Mouse (Mus musculus): Measurements from ENCODE around the gene Sez6l2. TPM values are rescaled to one million over a fixed set of nuclear protein-coding genes. Genes with fewer than 3 reads are reported as not detected.

Sez6l2 gene
- polyA plus RNA-seq, 1 experiment from 2014 or later: 85.0 TPM

GRCm38 (mm10) chr7:127014993-127015392 lies 64.6 kb downstream of the Sez6l2 start:
- Histone ChIP-seq H3K4me3 (ENCODE audit: low read depth, low read length) (no peak overlapping the region; the same call in 1 of the 2 replicates), H3K27ac (ENCODE audit: low read depth, low read length) (no peak overlapping the region), H3K4me1 (ENCODE audit: control insufficient read depth, insufficient read depth, low read length) (peaks cover 30% of the 10 kb centered on the region), H3K4me2 (ENCODE audit: low read depth, low read length) (peak overlapping the region; percentile 98; the same call in 1 of the 2 replicates), H3K9me3 (ENCODE audit: control insufficient read depth, low read length) (no peaks in the 10 kb centered on the region), H3K9ac (replicated peaks; ENCODE audit: low read depth, low read length) (no peak overlapping the region), H3K36me3 (ENCODE audit: control insufficient read depth, insufficient read depth, low read length) (peaks cover 2% of the 10 kb centered on the region; the same call in 1 of the 2 replicates), H3K27me3 (ENCODE audit: control insufficient read depth, insufficient read depth, low read length) (no peaks in the 10 kb centered on the region)
- ATAC-seq (ENCODE audit: low read depth): no peak
- WGBS: 95% methylated on average over 12 of the region's 12 CpGs

- Histone ChIP-seq H3K27ac (ENCODE audit: low read depth, low read length) (peak overlapping the region; percentile 94), H3K9me3 (ENCODE audit: control insufficient read depth, low read length) (no peaks in the 10 kb centered on the region), H3K4me3 (ENCODE audit: low read depth, low read length) (peak overlapping the region; percentile 70), H3K27me3 (ENCODE audit: control insufficient read depth, insufficient read depth, low read length) (no peaks in the 10 kb centered on the region), H3K36me3 (ENCODE audit: control insufficient read depth, insufficient read depth, low read length) (peaks cover 2% of the 10 kb centered on the region; the same call in 1 of the 2 replicates), H3K9ac (replicated peaks; ENCODE audit: low read depth, low read length) (peak overlapping the region; percentile 83), H3K4me2 (ENCODE audit: low read depth, low read length) (peak overlapping the region; percentile 98), H3K4me1 (ENCODE audit: control insufficient read depth, insufficient read depth, low read length) (peaks cover 40% of the 10 kb centered on the region)
- ATAC-seq (ENCODE audit: low read depth): peak; percentile 5; the same call in 1 of the 2 replicates
- 2% methylated on average over 10 of the region's 10 CpGs for WGBS
Measured at GRCm38 (mm10) chr7:127016081-127016480, 65.7 kb downstream of the Sez6l2 start.

GRCm38 (mm10) chr7:127016481-127016485 lies 65.9 kb downstream of the Sez6l2 start, which contains the start of gene Pagr1b:
Pagr1b (minus strand) TSS chr7:127016484.
- no peaks in the 10 kb centered on the region for H3K27me3 ChIP-seq (ENCODE audit: control insufficient read depth, insufficient read depth, low read length)
- peak within 1 kb of the TSS; percentile 83 for H3K9ac ChIP-seq (replicated peaks; ENCODE audit: low read depth, low read length)
- peak within 1 kb of the TSS; percentile 98 for H3K4me2 ChIP-seq (ENCODE audit: low read depth, low read length)
- H3K4me1 ChIP-seq (ENCODE audit: control insufficient read depth, insufficient read depth, low read length): peaks cover 42% of the 10 kb centered on the region
- H3K9me3 ChIP-seq (ENCODE audit: control insufficient read depth, low read length): no peaks in the 10 kb centered on the region
- H3K4me3 ChIP-seq (ENCODE audit: low read depth, low read length): peak within 1 kb of the TSS; percentile 70
- no peak for ATAC-seq (ENCODE audit: low read depth)
- H3K36me3 ChIP-seq (ENCODE audit: control insufficient read depth, insufficient read depth, low read length): peaks cover 2% of the 10 kb centered on the region; the same call in 1 of the 2 replicates
- peak within 1 kb of the TSS; percentile 94 for H3K27ac ChIP-seq (ENCODE audit: low read depth, low read length)

GRCm38 (mm10) chr7:127016486-127016938 lies 66.1 kb downstream of the Sez6l2 start:
- 0% methylated on average over 22 of the region's 22 CpGs for WGBS
- ATAC-seq (ENCODE audit: low read depth): peak; percentile 52
- peaks cover 44% of the 10 kb centered on the region for H3K4me1 ChIP-seq (ENCODE audit: control insufficient read depth, insufficient read depth, low read length)

GRCm38 (mm10) chr7:127016971-127017949 lies 66.9 kb downstream of the Sez6l2 start, which contains the start of gene Pagr1a:
Pagr1a (minus strand) TSS chr7:127017352.
- peak; percentile 84 for ATAC-seq (ENCODE audit: low read depth)
- peaks cover 46% of the 10 kb centered on the region for H3K4me1 ChIP-seq (ENCODE audit: control insufficient read depth, insufficient read depth, low read length)
- WGBS: 3% methylated on average over 39 of the region's 39 CpGs
- peak within 1 kb of the TSS; percentile 83 for H3K9ac ChIP-seq (replicated peaks; ENCODE audit: low read depth, low read length)
- H3K36me3 ChIP-seq (ENCODE audit: control insufficient read depth, insufficient read depth, low read length): peaks cover 4% of the 10 kb centered on the region; the same call in 1 of the 2 replicates
- no peaks in the 10 kb centered on the region for H3K27me3 ChIP-seq (ENCODE audit: control insufficient read depth, insufficient read depth, low read length)
- peak within 1 kb of the TSS; percentile 98 for H3K4me2 ChIP-seq (ENCODE audit: low read depth, low read length)
- H3K4me3 ChIP-seq (ENCODE audit: low read depth, low read length): peak within 1 kb of the TSS; percentile 70
- peak within 1 kb of the TSS; percentile 94 for H3K27ac ChIP-seq (ENCODE audit: low read depth, low read length)
- H3K9me3 ChIP-seq (ENCODE audit: control insufficient read depth, low read length): no peaks in the 10 kb centered on the region

More at GRCm38 (mm10) chr7:127016486-127016938, 66.1 kb downstream of the Sez6l2 start:
- Histone ChIP-seq H3K27me3 (ENCODE audit: control insufficient read depth, insufficient read depth, low read length) (no peaks in the 10 kb centered on the region), H3K4me3 (ENCODE audit: low read depth, low read length) (peak overlapping the region; percentile 70), H3K27ac (ENCODE audit: low read depth, low read length) (peak overlapping the region; percentile 94), H3K4me2 (ENCODE audit: low read depth, low read length) (peak overlapping the region; percentile 98), H3K9me3 (ENCODE audit: control insufficient read depth, low read length) (no peaks in the 10 kb centered on the region), H3K9ac (replicated peaks; ENCODE audit: low read depth, low read length) (peak overlapping the region; percentile 83), H3K36me3 (ENCODE audit: control insufficient read depth, insufficient read depth, low read length) (peaks cover 2% of the 10 kb centered on the region; the same call in 1 of the 2 replicates)

GRCm38 (mm10) chr7:127017950-127018345 lies 67.6 kb downstream of the Sez6l2 start:
- no peak overlapping the region for H3K9ac ChIP-seq (replicated peaks; ENCODE audit: low read depth, low read length)
- H3K27ac ChIP-seq (ENCODE audit: low read depth, low read length): peak overlapping the region; percentile 4
- H3K4me1 ChIP-seq (ENCODE audit: control insufficient read depth, insufficient read depth, low read length): peaks cover 52% of the 10 kb centered on the region
- peaks cover 11% of the 10 kb centered on the region; the same call in 1 of the 2 replicates for H3K36me3 ChIP-seq (ENCODE audit: control insufficient read depth, insufficient read depth, low read length)
- ATAC-seq (ENCODE audit: low read depth): no peak
- H3K9me3 ChIP-seq (ENCODE audit: control insufficient read depth, low read length): no peaks in the 10 kb centered on the region
- peak overlapping the region; percentile 98; the same call in 1 of the 2 replicates for H3K4me2 ChIP-seq (ENCODE audit: low read depth, low read length)
- WGBS: 65% methylated on average over 6 of the region's 6 CpGs
- H3K4me3 ChIP-seq (ENCODE audit: low read depth, low read length): no peak overlapping the region
- no peaks in the 10 kb centered on the region for H3K27me3 ChIP-seq (ENCODE audit: control insufficient read depth, insufficient read depth, low read length)

GRCm38 (mm10) chr7:127018416-127019305 lies 68.3 kb downstream of the Sez6l2 start:
- Histone ChIP-seq H3K9me3 (ENCODE audit: control insufficient read depth, low read length) (no peaks in the 10 kb centered on the region), H3K27me3 (ENCODE audit: control insufficient read depth, insufficient read depth, low read length) (no peaks in the 10 kb centered on the region), H3K36me3 (ENCODE audit: control insufficient read depth, insufficient read depth, low read length) (peaks cover 16% of the 10 kb centered on the region), H3K4me1 (ENCODE audit: control insufficient read depth, insufficient read depth, low read length) (peaks cover 59% of the 10 kb centered on the region), H3K4me3 (ENCODE audit: low read depth, low read length) (no peak overlapping the region), H3K27ac (ENCODE audit: low read depth, low read length) (peak overlapping the region; percentile 4; the same call in 1 of the 2 replicates), H3K9ac (replicated peaks; ENCODE audit: low read depth, low read length) (no peak overlapping the region), H3K4me2 (ENCODE audit: low read depth, low read length) (peak overlapping the region; percentile 98; the same call in 1 of the 2 replicates)
- whole genome bisulfite sequencing: 91% methylated on average over 15 of the region's 15 CpGs
- no peak for ATAC-seq (ENCODE audit: low read depth)

GRCm38 (mm10) chr7:127019306-127019960 lies 69.1 kb downstream of the Sez6l2 start:
- H3K27ac ChIP-seq (ENCODE audit: low read depth, low read length): no peak overlapping the region; the same call in 1 of the 2 replicates
- ATAC-seq (ENCODE audit: low read depth): no peak
- peaks cover 19% of the 10 kb centered on the region for H3K36me3 ChIP-seq (ENCODE audit: control insufficient read depth, insufficient read depth, low read length)
- peak overlapping the region; percentile 69; the same call in 1 of the 2 replicates for H3K9ac ChIP-seq (replicated peaks; ENCODE audit: low read depth, low read length)
- H3K9me3 ChIP-seq (ENCODE audit: control insufficient read depth, low read length): no peaks in the 10 kb centered on the region
- H3K4me3 ChIP-seq (ENCODE audit: low read depth, low read length): peak overlapping the region; percentile 51; the same call in 1 of the 2 replicates
- peak overlapping the region; percentile 72 for H3K4me2 ChIP-seq (ENCODE audit: low read depth, low read length)
- WGBS: 85% methylated on average over 14 of the region's 14 CpGs
- H3K4me1 ChIP-seq (ENCODE audit: control insufficient read depth, insufficient read depth, low read length): peaks cover 66% of the 10 kb centered on the region
- H3K27me3 ChIP-seq (ENCODE audit: control insufficient read depth, insufficient read depth, low read length): no peaks in the 10 kb centered on the region

Measured in neural tube, embryonic 14.5 days (tissue).